Mouse (Mus musculus): ENCODE results near the gene Gm16434.
"Not testable (repeated sequence)": the region's sequence is repeated elsewhere in the genome, so short reads cannot be mapped to it uniquely, and the experiment has no call there.

The Gm16434 gene

DNA sequence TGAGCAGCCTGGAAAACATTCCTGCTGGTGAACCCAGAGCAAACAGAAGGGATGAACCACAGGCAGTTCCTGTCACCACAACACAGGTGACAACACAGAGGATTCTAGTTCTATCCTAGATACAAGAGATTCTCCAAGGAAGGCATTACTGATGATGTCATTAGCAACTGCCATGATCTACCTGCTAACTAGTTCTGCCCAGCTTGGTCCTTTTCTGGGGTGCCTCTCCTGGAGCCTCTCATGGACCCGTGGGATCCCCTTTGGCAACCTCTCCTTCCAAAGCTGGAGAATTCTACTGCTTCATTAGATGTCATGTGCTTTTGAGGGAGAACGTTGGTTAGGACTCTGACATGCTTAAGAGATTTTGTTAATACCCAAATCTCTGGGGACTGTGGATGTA, at the start of gene Gm16434:
Gene Gm16434, minus strand, starts transcription at position 101 of the 400 bp plus-strand sequence.
- DNase-seq (ENCODE audit: low spot score in 2 of 2) = not testable (repeated sequence)

DNA sequence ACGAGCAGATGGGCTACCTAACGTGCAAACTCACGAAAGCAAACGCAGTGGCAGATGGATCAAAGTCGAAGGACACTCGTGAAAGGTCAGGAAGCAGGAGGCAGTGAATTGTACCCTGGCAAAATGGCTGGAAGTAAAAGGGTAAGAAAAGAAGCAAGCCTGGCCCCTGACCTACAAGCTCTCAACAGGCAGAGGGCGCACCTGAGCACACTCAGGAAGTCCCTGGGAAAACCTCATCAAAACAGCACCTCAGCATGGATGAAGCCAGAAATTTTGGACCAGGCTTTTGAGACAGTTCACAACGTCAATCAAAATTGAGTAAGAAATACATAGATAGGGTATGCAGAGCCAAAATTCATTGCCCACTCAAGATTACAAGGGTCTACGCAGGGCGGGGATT, 49.2 kb upstream of the Gm16434 start:
- peak in 1 of 2 experiments; percentile 4 for DNase-seq (ENCODE audit: low spot score in 2 of 2)

DNA sequence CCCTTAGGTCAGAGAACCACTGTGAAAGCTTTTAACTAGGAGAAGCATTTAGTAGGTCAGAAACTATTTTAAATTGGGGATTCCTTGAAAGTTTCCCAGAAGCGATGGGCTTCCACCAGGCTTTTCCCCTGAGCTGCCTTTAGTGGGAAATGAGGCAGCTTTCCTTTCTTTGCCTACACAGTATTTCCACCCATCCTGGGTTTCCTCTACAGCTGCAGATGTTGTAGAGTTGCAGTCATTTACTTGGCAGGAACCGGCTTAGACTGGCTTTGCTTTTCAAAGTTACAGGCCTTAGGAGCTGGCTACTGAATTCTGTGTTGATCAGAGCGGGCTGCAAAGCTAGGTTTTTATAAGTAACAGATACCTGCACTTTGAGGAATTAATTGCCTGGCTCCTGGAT, 5.7 kb upstream of the Gm16434 start:
- peak; percentile 3 to 5 for DNase-seq (ENCODE audit: low spot score in 2 of 2)

DNA sequence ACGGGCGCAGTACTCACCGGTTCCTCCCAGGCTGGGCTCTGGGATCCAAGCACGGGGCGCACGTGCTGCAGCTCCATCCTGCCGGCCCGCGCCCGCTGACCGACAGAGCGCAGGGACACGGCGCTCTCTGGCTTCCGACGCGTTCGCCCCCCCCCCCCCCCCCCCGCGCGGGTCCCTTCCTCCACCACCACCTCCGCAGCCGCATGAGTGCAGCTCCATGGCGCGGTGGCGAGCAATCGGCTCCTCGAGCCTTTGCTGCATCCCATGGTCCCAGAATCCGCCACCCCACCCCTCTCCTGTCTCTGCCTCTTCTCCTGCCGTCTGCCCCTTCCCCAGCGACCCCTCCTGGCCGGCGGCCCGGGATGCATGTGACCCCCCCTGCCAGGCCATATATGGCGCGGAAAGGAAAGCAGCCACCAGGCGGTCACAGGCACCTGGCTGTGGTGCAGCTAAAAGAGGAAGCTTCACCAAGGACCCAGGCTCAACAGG, 19.8 kb downstream of the Gm16434 start, which contains the start of gene Gm3512:
Gene Gm3512, minus strand, starts transcription at position 51 of the 489 bp plus-strand sequence.
- peak; percentile 2 to 3 for DNase-seq (ENCODE audit: low spot score in 2 of 2)

All from frontal cortex, postnatal 14 days (tissue).